Mouse (Mus musculus): ENCODE data around the gene Gimap4. TPM values are rescaled to one million over a fixed set of nuclear protein-coding genes. Genes with fewer than 3 reads are reported as not detected.

Gimap4 gene
- total and polyA plus RNA-seq, 3 experiments, result 0.12 to 0.25 TPM; not detected in 1

GRCm38 (mm10) chr6:48637811-48638500 is 46.4 kb upstream of the Gimap4 start:
- no peak overlapping the region for H3K4me3 ChIP-seq (ENCODE audit: control insufficient read depth in 1 of 2, insufficient read depth in 1 of 2, low read depth in 2 of 2, low read length in 2 of 2)

GRCm38 (mm10) chr6:48638553-48638952 is 45.8 kb upstream of the Gimap4 start:
- Histone ChIP-seq H3K9ac (ENCODE audit: control insufficient read depth, low read depth, low read length, poor library complexity, severe bottlenecking) (no peak overlapping the region), H3K4me3 (ENCODE audit: control insufficient read depth in 1 of 2, insufficient read depth in 1 of 2, low read depth in 2 of 2, low read length in 2 of 2) (no peak overlapping the region), H3K9me3 (replicated peaks; ENCODE audit: insufficient read depth, low read length) (no peaks in the 10 kb centered on the region), H3K79me2 (ENCODE audit: control insufficient read depth, insufficient read depth, low read length, poor library complexity) (no peaks in the 10 kb centered on the region), H3K27me3 (ENCODE audit: control insufficient read depth in 1 of 2, insufficient read depth in 2 of 2, low read length in 2 of 2) (no peaks in the 10 kb centered on the region), H3K4me1 (ENCODE audit: control insufficient read depth in 1 of 2, insufficient read depth in 2 of 2, low read length in 2 of 2) (no peaks in the 10 kb centered on the region), H3K27ac (ENCODE audit: control insufficient read depth, low read depth, low read length) (no peak overlapping the region), H3K36me3 (ENCODE audit: control insufficient read depth in 1 of 2, insufficient read depth in 2 of 2, low read length in 2 of 2) (no peaks in the 10 kb centered on the region)
- TF ChIP-seq USF2 (IDR thresholded peaks at IDR 0.05; ENCODE audit: borderline replicate concordance in 1 of 2, insufficient read depth in 1 of 2, low read depth in 1 of 2, low read length in 2 of 2) (no peak), GABPA (IDR thresholded peaks at IDR 0.05; ENCODE audit: low read depth, low read length) (no peak), POLR2AphosphoS5 (IDR thresholded peaks at IDR 0.05; ENCODE audit: borderline replicate concordance, low read depth, low read length) (no peak), ZC3H11A (IDR thresholded peaks at IDR 0.05; ENCODE audit: low read depth, low read length) (no peak), RAD21 (IDR thresholded peaks at IDR 0.05; ENCODE audit: low read depth, low read length) (no peak), MXI1 (IDR thresholded peaks at IDR 0.05; ENCODE audit: low read depth, low read length) (no peak), EP300 (IDR thresholded peaks at IDR 0.05; ENCODE audit: low read depth in 1 of 2, low read length in 2 of 2) (no peak), BHLHE40 (IDR thresholded peaks at IDR 0.05; ENCODE audit: borderline replicate concordance, low read depth, low read length) (no peak), SIN3A (IDR thresholded peaks at IDR 0.05; ENCODE audit: low read length) (no peak), ZNF384 (IDR thresholded peaks at IDR 0.05; ENCODE audit: low read depth, low read length) (no peak)
- DNase-seq (ENCODE audit: low read depth, low spot score), result no peak

More at GRCm38 (mm10) chr6:48637811-48638500, 46.4 kb upstream of the Gimap4 start:
- no peak overlapping the region for H3K9ac ChIP-seq (ENCODE audit: control insufficient read depth, low read depth, low read length, poor library complexity, severe bottlenecking)
- no peaks in the 10 kb centered on the region for H3K4me1 ChIP-seq (ENCODE audit: control insufficient read depth in 1 of 2, insufficient read depth in 2 of 2, low read length in 2 of 2)
- DNase-seq (ENCODE audit: low read depth, low spot score), result no peak
- H3K27ac ChIP-seq (ENCODE audit: control insufficient read depth, low read depth, low read length), result no peak overlapping the region
- no peaks in the 10 kb centered on the region for H3K36me3 ChIP-seq (ENCODE audit: control insufficient read depth in 1 of 2, insufficient read depth in 2 of 2, low read length in 2 of 2)
- H3K79me2 ChIP-seq (ENCODE audit: control insufficient read depth, insufficient read depth, low read length, poor library complexity), result no peaks in the 10 kb centered on the region
- H3K9me3 ChIP-seq (replicated peaks; ENCODE audit: insufficient read depth, low read length), result no peaks in the 10 kb centered on the region
- TF ChIP-seq MYB (IDR thresholded peaks at IDR 0.05; ENCODE audit: low read depth, low read length) (no peak), ZC3H11A (IDR thresholded peaks at IDR 0.05; ENCODE audit: low read depth, low read length) (no peak), ZNF384 (IDR thresholded peaks at IDR 0.05; ENCODE audit: low read depth, low read length) (no peak), ZKSCAN1 (IDR thresholded peaks at IDR 0.05; ENCODE audit: low read depth, low read length) (no peak), CHD2 (IDR thresholded peaks at IDR 0.05; ENCODE audit: low read length) (no peak), MEF2A (IDR thresholded peaks at IDR 0.05; ENCODE audit: extremely low read depth, insufficient replicate concordance, low read depth, low read length, poor library complexity, severe bottlenecking) (no peak), POLR2A (IDR thresholded peaks at IDR 0.05; ENCODE audit: control insufficient read depth in 1 of 2, insufficient read depth in 1 of 2, low read depth in 1 of 2, low read length in 2 of 2, poor library complexity in 1 of 2) (no peak), SMC3 (IDR thresholded peaks at IDR 0.05; ENCODE audit: low read depth, low read length) (no peak), POLR2AphosphoS5 (IDR thresholded peaks at IDR 0.05; ENCODE audit: borderline replicate concordance, low read depth, low read length) (no peak), ELF1 (IDR thresholded peaks at IDR 0.05; ENCODE audit: low read depth, low read length) (no peak), USF1 (IDR thresholded peaks at IDR 0.05; ENCODE audit: low read depth, low read length) (no peak), UBTF (IDR thresholded peaks at IDR 0.05; ENCODE audit: borderline replicate concordance, insufficient read depth, low read depth, low read length) (no peak), MXI1 (IDR thresholded peaks at IDR 0.05; ENCODE audit: low read depth, low read length) (no peak), POLR2AphosphoS2 (IDR thresholded peaks at IDR 0.05; ENCODE audit: low read length) (no peak), CTCF (IDR thresholded peaks at IDR 0.05 in 2 of 3, conservative IDR thresholded peaks at IDR 0.05 in 1 of 3; ENCODE audit: control insufficient read depth in 1 of 3, insufficient read depth in 1 of 3, low read depth in 2 of 3, low read length in 3 of 3, poor library complexity in 1 of 3, severe bottlenecking in 1 of 3) (no peak), KAT2A (conservative IDR thresholded peaks at IDR 0.05; ENCODE audit: low read depth, low read length) (no peak), GABPA (IDR thresholded peaks at IDR 0.05; ENCODE audit: low read depth, low read length) (no peak), E2F4 (IDR thresholded peaks at IDR 0.05; ENCODE audit: borderline replicate concordance, low read depth, low read length) (no peak)
- no peaks in the 10 kb centered on the region for H3K27me3 ChIP-seq (ENCODE audit: control insufficient read depth in 1 of 2, insufficient read depth in 2 of 2, low read length in 2 of 2)

Measured in MEL (cell line).